In the genomic region with DNA sequence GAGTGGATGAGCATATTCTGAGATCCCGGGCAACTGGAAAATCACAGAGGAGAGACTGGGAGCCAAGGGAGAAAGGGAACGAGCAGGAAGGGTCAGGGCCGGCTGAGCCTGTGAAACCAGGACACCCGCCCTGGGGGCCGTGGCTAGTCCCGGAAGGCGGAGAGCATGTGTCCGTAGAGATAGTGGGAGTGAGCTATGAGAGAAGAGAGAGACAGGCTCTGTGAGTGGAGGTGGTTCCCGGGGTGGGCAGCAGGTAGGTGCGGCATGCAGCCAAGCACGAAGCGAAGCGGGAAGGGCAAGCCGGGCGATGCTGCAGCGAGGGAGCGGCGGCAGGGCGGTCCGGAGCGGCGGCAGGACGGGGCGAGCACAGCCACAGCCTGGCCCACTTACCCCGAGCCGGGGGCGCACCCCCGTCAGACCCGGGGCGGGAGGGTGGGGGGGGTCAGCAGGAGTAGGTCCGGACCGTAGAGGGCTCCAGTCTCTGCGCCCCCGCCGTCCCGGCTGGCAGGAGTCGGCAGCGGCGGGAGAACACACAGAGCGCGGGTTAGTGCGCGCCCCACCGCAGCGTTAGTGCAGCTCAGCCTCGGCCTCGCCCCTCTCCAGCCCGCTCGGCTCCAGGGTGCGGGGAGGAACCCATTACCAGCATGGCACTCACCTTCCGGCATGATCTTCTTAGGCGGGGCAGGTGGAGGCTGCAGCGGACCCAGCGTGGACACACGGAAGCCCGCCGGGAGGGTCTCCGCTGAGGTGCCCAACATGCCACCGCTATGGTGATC, we compare ENCODE assay signal across 7 mouse cellular contexts. TPM values are rescaled to one million over a fixed set of nuclear protein-coding genes. Genes with fewer than 3 reads are reported as not detected.
A peak's percentile ranks its signal among the peaks of the same experiment; 100 is the strongest.
DNase-seq lines count a peak whose midpoint lies in the region; ATAC-seq lines count a peak whose summit lies in the region.

No protein-coding gene starts in this region.

- H3K4me3 ChIP-seq in heart, embryonic 13.5 days, result peak overlapping the region; percentile 54
- H3K4me3 ChIP-seq in midbrain, embryonic 11.5 days (ENCODE audit: low read depth, low read length), result peak overlapping the region; percentile 45

- H3K9me3 ChIP-seq in heart, embryonic 13.5 days, result no peaks in the 10 kb centered on the region
- H3K9me3 ChIP-seq in midbrain, embryonic 11.5 days (ENCODE audit: control insufficient read depth, low read length), result no peaks in the 10 kb centered on the region

- WGBS in heart, embryonic 13.5 days, result 15% methylated on average over 58 of the region's 59 CpGs
- 8% methylated on average over 59 of the region's 59 CpGs for WGBS in midbrain, embryonic 11.5 days

- H3K4me1 ChIP-seq in heart, embryonic 13.5 days, result peaks cover 45% of the 10 kb centered on the region
- H3K4me1 ChIP-seq in midbrain, embryonic 11.5 days (ENCODE audit: control insufficient read depth, insufficient read depth, low read length), result peaks cover 17% of the 10 kb centered on the region

- peaks cover 21% of the 10 kb centered on the region for H3K36me3 ChIP-seq in heart, embryonic 13.5 days
- no peaks in the 10 kb centered on the region for H3K36me3 ChIP-seq in midbrain, embryonic 11.5 days (ENCODE audit: control insufficient read depth, insufficient read depth, low read length)

- peak; percentile 31 for ATAC-seq in common myeloid progenitor, adult 5-6 weeks (replicated peaks; ENCODE audit: low read depth, poor library complexity, severe bottlenecking)
- ATAC-seq in heart, embryonic 13.5 days (ENCODE audit: extremely low read depth, insufficient number of reproducible peaks, low FRiP score, low TSS enrichment), result no peak
- peak; percentile 66 for ATAC-seq in midbrain, embryonic 11.5 days (ENCODE audit: low FRiP score)

- peak overlapping the region; percentile 81 for H3K9ac ChIP-seq in heart, embryonic 13.5 days
- peak overlapping the region; percentile 73 for H3K9ac ChIP-seq in midbrain, embryonic 11.5 days (ENCODE audit: low read length)

- H3K27ac ChIP-seq in heart, embryonic 13.5 days (replicated peaks), result no peak overlapping the region
- H3K27ac ChIP-seq in midbrain, embryonic 11.5 days (ENCODE audit: low read depth, low read length), result no peak overlapping the region

- peak; percentile 2 for DNase-seq in thymus, postnatal 25 days
- DNase-seq in thymus, postnatal 0 days (ENCODE audit: low spot score), result no peak
- DNase-seq in kidney, postnatal 36 days, result peak; percentile 11 to 43
- DNase-seq in midbrain, embryonic 11.5 days (ENCODE audit: low spot score, missing footprints), result peak; percentile 94
- DNase-seq in yolk sac, embryonic 10.5 days (ENCODE audit: low spot score), result peak; percentile 10

- H3K4me2 ChIP-seq in heart, embryonic 13.5 days, result peak overlapping the region; percentile 81
- H3K4me2 ChIP-seq in midbrain, embryonic 11.5 days, result peak overlapping the region; percentile 87

- H3K27me3 ChIP-seq in heart, embryonic 13.5 days (replicated peaks), result peaks cover 28% of the 10 kb centered on the region
- peaks cover 20% of the 10 kb centered on the region for H3K27me3 ChIP-seq in midbrain, embryonic 11.5 days (ENCODE audit: control insufficient read depth, insufficient read depth, low read length)

RNA-seq across cellular contexts. Expression of a gene that starts 9.0 kb away (rescaled TPM):
- 3.0 and 3.5 TPM in 2 replicates for polyA plus RNA-seq in thymus, postnatal 0 days (2015; fragmentation: Nextera tagmentation; extraction: Ambion mirVana)
- not detected in 2 replicates for total RNA-seq in common myeloid progenitor, adult 5-6 weeks (2017)
- 1.5 and 3.5 TPM in 2 replicates for polyA plus RNA-seq in heart, embryonic 13.5 days (2015; fragmentation: Nextera tagmentation; extraction: Ambion mirVana)
- polyA plus RNA-seq in midbrain, embryonic 11.5 days (2014; fragmentation: Nextera tagmentation; extraction: Ambion mirVana), result not detected in 2 replicates

RNA-seq across cellular contexts. Expression of a gene that starts 33.9 kb away (rescaled TPM):
- polyA plus RNA-seq in thymus, postnatal 0 days (2015; fragmentation: Nextera tagmentation; extraction: Ambion mirVana), result 2.1 and 3.2 TPM in 2 replicates
- total RNA-seq in common myeloid progenitor, adult 5-6 weeks (2017), result 5.1 and 5.3 TPM in 2 replicates
- 10.9 and 12.6 TPM in 2 replicates for polyA plus RNA-seq in heart, embryonic 13.5 days (2015; fragmentation: Nextera tagmentation; extraction: Ambion mirVana)
- polyA plus RNA-seq in midbrain, embryonic 11.5 days (2014; fragmentation: Nextera tagmentation; extraction: Ambion mirVana), result 1.9 and 2.6 TPM in 2 replicates
